Mouse (Mus musculus) liver, postnatal 0 days (tissue): Measurements from ENCODE around the gene Epha5.

Experiments used
- CTCF ChIP-seq: sonication (generic); IDR thresholded peaks from 2 replicates; pipeline ENCODE4 v1.5.1; 2016; ENCODE audit warnings: antibody characterized with exemption, low read depth
- EP300 ChIP-seq: IDR thresholded peaks from 2 replicates; pipeline ENCODE4 v1.6.1; 2016; ENCODE audit warnings: antibody characterized with exemption, low read depth, mild to moderate bottlenecking

GRCm38 (mm10) chr5:84346728-84347499 is 70.3 kb downstream of the Epha5 start:
- TF ChIP-seq EP300 (no peak), CTCF (no peak)
